Mouse (Mus musculus): Measurements from ENCODE around the gene Rmnd5b.
"Not testable (repeated sequence)": the region's sequence is repeated elsewhere in the genome, so short reads cannot be mapped to it uniquely, and the experiment has no call there.

Gene Rmnd5b

GRCm38 (mm10) chr11:51635525-51636322 lies at the start of gene Rmnd5b:
Gene Rmnd5b, minus strand, starts transcription at chr11:51635896.
- DNase-seq, result peak; percentile 90 to 94

DNA sequence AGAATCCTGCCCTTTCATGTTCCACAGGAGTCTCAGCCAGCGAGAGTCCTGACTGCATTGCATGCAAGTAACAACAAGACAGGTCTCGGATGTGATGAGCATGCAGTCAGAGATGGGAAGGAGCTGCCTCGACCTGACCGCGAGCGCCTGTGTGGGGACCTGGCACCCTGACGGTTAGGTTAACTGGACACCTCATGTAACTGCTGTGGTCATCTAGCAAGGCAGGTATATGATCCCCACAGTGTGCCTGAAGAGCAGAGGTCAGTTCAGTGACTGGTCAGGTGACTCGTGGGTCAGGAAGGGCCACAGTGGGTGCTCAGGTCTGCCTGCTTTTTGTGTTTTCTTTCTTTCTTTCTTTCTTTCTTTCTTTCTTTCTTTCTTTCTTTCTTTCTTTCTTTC lies 46.3 kb upstream of the Rmnd5b start:
- no peak for DNase-seq

DNA sequence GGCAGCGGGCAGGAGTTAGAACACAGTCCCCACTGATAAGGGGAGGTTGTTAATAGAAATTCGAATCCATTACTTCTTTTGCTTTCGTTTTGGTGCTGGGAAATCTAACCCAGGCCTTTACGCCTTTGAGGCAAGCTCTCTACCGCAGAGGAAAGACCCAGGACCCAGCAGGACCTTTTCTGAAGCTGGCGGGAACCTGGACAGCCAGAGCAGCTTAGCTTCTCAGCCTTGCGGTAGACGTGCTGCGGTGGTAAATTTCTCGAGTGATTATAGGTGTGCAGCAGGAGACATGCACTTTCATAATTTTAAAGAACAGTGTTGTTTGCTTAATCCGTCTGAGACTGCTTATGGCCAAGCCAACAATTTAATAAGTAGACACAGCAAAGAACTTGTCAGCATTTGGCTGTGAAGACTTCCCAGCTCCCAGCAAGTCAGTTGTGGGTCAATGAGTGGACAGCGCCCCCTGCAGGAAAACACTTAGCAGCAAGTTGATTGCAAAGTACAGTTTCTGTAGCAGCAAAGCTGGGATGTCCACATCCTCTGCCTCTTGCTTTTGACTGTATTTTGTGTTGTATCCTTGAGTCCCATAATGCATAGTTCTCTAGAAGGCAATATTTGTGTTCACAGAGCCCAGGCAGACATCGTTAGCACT lies 45.8 kb upstream of the Rmnd5b start:
- DNase-seq, result peak; percentile 90 to 95

DNA sequence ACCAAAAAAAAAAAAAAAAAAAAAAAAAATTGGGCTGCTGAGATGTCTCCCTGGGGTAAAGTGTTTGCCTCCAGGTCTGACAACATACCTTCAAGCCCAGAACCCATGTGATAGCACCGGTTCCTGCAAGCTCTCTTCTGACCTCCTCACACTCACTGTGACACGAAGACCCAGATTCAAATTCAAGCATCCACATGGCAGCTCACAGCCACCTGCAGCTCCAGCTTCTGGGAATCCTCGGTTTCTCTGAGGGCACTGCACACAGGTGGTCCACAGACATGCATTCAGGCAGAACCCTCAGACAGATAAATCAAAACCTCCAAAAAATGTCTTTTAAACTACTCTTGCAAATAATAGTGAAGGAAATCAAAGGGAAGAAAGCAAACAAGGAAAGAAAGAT lies 43.8 kb upstream of the Rmnd5b start:
- DNase-seq, result no peak

- DNase-seq, result no peak
These were observed 42.2 kb upstream of the Rmnd5b start for GRCm38 (mm10) chr11:51677737-51678418.

GRCm38 (mm10) chr11:51675386-51675785 lies 39.7 kb upstream of the Rmnd5b start:
- no peak for DNase-seq

DNA sequence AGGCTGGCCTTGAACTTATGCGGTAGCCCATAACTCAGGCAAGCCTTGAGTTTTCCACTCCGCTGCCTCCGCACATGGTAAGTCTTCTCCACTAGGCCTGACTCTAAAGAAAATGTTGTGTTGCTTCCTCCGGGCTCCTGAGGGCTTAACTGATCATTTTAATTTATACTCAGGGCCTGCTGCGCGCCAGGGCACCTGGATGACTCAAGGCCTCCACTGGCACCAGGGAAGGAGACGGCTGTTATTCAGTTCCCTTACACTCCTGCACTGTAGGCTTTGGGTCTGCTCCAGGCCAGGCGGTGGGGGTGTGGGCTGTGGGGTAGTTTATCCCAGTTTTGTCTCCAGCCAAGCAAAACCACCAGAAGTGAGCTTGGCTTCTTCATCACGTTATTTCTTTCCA lies 37.6 kb upstream of the Rmnd5b start:
- DNase-seq, result peak in 1 of 2 experiments; percentile 61

GRCm38 (mm10) chr11:51671376-51671775 lies 35.7 kb upstream of the Rmnd5b start:
- no peak for DNase-seq

- no peak for DNase-seq
These were observed 35.1 kb upstream of the Rmnd5b start for GRCm38 (mm10) chr11:51670846-51671245.

DNA sequence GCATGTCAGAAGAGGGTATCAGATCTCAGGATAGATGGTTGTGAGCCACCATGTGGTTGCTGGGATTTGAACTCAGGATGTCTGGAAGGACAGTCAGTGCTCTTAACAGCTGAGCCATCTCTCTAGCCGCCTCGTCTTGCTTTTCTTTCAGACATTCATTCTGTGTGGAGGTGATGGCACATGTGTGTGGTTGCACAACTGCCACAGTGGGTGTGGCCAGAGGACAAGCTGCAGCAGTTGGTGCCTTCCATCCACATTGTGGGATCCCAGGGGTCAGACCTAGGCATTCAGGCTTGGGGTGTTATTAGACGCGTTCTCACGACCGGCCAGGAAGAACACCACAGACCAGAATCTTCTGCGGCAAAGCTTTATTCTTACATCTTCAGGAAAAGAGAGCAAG lies 29.1 kb upstream of the Rmnd5b start:
- not testable (repeated sequence) for DNase-seq

DNA sequence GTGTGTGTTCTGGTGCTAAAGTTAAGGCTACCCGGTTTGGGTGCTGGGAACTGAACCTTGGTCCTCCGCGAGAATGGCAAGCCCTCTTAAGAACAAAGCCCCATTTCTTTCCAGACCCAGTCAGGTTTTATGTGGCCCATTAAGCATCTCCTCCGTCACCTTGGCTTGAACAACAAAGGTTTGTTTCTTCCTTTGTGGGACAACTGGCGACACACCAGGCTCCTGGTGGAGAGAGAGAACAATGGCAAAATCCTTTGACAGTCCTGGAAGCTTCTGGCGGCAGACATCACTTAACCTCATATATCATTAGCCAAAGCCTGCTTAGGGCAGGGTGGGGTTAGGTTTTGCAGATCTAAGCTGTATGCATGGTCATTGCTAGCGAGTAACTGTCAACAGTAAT lies 26.9 kb upstream of the Rmnd5b start:
- no peak for DNase-seq

GRCm38 (mm10) chr11:51661867-51662365 lies 26.2 kb upstream of the Rmnd5b start:
- no peak for DNase-seq

- peak; percentile 87 to 94 for DNase-seq
These were observed 23.0 kb upstream of the Rmnd5b start for GRCm38 (mm10) chr11:51658705-51659104.

- no peak for DNase-seq
These were observed 22.6 kb upstream of the Rmnd5b start for GRCm38 (mm10) chr11:51658291-51658690.

DNA sequence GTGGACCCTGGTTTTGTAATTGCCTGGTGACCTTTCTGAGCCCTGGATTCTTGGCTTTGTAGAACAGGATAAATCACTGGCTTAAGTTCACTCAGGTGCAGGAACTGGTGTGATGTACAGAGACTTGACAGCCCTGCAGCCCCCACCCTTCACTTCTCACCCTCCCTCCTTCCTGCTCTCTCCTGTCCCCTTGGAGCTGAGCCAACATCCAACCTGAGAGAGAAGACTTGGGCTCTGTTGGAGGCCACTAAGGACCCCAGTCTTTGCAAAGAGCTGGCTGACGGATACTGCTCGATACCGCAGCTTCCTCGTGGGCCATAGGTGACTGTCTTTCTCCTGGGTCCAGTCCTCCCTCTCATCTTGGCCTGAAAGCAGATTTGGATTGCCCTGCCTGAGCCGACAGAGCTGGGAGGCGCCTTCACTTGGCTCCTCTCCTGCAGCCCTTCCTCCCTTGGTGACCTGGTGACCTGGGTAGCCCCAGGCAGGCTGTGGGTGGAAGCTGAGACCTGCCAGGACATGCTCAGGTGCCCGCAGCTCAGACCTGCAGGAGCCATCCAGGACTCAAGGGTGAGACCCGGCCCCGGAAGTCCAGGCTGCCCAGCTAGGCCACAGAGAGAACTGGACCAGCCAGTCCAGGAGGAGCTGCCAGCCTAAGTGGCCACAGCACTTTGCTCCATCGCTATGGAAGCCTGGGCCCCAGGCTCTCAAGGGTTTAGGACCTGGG lies 21.3 kb upstream of the Rmnd5b start:
- peak; percentile 78 to 96 for DNase-seq

DNA sequence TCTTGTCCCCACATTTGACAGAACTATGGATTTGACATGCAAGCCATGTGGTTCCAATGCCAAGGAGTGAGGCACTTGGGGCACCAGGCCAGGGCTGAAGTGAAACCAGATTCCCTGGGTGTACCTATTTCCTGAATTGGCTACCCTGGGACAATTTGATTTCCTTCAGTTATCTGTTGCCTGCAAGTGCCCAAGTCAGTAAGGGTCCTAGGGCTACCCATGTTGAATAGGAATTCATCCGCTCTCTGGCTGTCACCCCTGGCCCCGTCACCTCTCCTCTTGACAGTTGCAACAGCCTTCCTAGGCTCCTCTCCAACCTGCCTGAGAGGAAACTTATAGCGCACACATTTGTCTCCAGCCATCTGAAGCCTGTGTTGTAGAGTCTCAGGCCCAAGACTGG lies 19.2 kb upstream of the Rmnd5b start:
- no peak for DNase-seq

DNA sequence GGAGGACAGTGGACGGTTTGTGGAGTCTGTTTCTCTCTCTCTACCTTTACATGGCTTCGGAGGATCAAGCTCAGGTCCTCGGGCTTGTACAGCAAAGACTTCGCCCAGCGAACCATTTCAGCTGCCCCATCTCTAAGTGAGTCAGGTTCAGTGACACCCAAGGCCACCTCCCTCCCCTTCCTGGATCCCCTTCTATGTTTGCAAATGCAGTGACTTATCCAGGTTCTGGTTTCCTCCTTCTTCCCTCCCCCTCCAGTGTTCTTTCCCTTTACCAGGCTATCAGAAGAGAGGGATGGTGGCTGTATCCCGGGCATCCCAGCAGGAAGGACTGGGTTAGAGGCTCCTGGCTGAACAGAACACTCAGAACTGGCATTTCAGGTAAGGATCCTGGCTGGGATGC lies 18.0 kb upstream of the Rmnd5b start:
- no peak for DNase-seq

DNA sequence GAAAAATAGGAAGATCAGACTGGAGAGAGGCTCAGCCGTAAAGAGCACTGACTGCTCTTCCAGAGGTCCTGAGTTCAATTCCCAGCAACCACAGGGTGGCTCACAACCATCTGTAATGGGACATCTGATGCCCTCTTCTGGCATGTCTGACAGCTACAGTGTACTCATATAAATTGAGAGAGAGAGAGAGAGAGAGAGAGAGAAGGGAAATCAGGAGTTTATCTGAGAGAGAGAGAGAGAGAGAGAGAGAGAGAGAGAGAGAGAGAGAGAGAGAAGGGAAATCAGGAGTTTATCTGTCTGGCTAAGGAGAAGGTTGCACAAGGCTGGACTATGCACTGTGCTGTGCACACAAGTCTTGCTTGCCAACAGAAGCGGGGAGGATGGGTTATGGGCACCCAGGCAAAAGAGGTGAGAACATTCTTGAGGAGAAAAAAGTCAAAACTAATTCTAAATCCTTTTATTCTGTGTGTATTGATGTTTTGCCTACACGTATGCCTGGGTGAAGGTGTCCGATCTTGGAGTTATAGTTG lies 17.3 kb upstream of the Rmnd5b start:
- DNase-seq, result peak; percentile 42 to 66

DNA sequence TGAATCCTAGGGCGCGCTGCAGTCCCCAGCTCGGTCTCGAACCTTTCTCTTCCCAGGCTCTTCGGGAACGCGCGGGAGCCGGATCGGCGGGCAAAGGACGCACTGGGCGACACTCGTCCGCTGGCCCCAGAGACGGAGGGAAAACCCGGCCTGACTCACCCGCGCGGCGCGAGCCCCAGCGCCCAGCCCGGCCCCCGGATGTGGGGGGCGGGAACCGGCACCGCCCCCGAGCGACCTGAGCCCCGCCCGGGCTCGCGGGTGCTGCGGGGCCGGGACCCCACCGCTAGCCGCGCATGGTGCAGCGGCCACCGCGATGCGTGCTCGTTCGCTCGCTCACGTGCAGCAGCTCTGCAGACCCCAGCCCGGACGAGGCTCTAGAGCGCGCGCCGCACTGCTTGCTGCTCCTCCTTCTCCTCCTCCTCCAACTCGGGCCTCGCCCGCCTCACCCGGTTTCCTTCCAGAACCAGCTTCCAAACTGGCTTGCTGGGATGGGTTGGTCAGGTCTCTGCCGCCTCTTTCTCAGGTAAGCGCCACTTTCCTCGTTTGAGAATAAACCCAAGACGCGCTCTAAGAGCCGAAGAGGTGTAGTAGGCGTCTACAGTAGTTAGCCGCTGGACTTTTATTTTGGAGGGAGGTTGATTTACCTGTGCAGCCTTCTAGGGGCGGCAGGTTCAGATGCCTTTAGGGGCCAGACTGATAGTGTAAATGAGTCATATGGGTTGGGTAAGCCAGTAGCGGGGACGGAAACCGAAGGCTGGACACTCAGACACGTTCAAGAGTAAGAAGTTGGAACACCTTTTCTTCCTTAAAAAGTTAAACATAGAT lies 15.2 kb upstream of the Rmnd5b start, which contains the start of the genes N4bp3 and D930048N14Rik:
TSS of gene N4bp3 (minus strand) at position 152 of the 825 bp plus-strand sequence.
TSS of gene D930048N14Rik (plus strand) at position 264 of the 825 bp plus-strand sequence.
- peak; percentile 76 to 89 for DNase-seq

GRCm38 (mm10) chr11:51650261-51650660 lies 14.6 kb upstream of the Rmnd5b start:
- no peak for DNase-seq

DNA sequence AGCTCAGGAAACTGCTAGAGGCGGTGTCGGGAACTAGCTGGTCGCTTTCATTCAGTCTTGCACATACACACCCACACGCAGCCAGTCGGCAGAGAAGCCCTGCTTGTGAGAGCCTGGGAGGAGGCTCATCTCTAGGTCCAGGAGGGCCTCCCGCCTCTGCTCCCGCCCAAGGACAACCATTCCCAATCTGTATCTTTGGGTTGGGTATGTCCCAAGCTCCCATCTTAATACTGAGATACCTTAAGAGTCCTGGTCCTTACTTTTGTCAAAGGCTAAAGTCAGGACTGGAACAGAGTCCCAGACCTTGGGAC lies 14.1 kb upstream of the Rmnd5b start:
- no peak for DNase-seq
